Mouse (Mus musculus) mouse embryonic stem cell (cell line): ENCODE data around the gene Igsf3.

Experiments
- in situ Hi-C, 2 experiments: fragments of 300-500 bp; cut with MboI; formaldehyde crosslinking; loops; 1 replicate in 1 of 2; 3 replicates in 1 of 2; pipeline ENCODE4 v1.14.3; 2019 to 2020; ENCODE audit warnings: low sequenced_read_pairs in 2 of 2, low pct_unique_long_range_greater_than_20kb in 1 of 2, mixed read lengths in 1 of 2; ENCODE audit not compliant: unreplicated experiment in 1 of 2

Igsf3 gene

DNA sequence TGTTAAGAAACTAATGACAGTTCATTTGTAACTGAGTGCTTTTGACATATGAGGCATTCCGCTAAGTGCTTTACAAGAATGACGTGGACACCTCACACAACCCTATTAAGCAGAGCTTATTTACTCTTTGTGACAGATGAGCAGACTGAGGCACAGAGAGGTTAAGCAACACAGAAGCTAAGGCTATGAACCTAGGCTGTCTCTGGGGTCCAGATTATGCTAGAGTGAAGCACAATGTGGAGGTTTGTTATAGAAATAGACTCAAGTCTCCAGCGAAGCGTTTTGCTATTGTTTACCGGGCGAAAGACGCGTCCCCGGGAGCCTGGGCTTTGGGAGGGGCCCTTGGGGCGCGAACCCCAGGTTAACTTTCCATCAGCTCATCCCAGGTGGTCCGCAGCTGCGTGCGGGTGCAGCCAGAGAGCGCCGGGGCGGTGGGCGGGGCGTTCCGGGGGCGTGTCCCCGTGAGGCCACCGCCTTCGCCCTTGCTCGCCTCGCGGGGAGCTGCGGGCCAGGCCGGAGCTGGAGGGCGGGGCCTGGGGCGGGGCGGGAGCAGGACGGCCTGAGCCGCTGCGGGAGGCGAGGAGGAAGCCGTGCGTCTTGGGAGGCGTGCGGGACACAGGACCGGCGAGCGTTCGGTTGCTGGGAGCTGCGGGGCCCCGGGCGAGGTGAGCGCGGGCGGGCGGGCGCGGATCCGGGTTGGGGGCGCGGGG is at the start of gene Igsf3:
Igsf3 (plus strand) TSS at position 546 of the 710 bp plus-strand sequence.
- in situ Hi-C loops: no loop called here

DNA sequence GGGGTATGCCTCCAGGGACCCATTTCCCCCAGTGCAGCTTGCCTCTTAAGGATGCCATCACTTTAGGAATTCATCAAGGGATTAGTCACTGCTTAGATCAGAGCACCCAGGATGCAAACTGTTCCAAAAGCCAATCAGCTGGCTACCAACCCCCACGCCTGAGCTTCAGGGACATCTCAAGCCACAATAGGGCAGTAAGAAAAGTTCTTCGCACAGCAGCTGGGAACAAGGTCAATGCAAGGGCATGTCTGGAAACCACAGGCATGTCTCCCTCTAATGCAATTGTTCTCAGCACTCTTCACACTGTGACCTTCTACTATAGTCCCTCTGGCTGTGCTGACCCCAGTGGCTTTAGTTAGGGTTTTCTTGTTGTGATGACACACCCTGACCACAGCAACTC is 49.6 kb upstream of the Igsf3 start:
- in situ Hi-C loops: loop anchor here in 1 of 2 experiments (10.0 kb wide), 1 partner anchor 138 kb away; no protein-coding TSS in a partner anchor

DNA sequence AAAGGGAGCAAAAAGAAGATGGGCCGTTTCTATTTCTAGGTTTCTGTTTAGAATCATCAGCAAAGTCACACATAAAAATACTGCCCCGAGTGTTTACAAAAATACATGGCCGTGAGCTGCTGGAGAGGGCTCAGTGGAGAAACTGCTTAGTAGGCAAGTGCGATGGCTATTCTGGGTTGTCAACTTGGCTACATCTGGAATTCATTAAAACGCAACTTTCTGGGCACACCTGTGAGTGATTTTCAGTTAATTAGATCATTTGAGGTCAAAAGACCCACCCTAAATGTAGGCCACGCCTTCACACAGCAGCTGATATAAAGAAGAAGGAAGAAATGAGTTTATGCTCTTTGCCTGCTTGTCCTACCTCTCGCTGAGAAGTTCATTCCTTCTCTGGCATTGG is 48.3 kb upstream of the Igsf3 start:
- in situ Hi-C loops: loop anchor here in 1 of 2 experiments (10.0 kb wide), 1 partner anchor 136 kb away; no protein-coding TSS in a partner anchor

DNA sequence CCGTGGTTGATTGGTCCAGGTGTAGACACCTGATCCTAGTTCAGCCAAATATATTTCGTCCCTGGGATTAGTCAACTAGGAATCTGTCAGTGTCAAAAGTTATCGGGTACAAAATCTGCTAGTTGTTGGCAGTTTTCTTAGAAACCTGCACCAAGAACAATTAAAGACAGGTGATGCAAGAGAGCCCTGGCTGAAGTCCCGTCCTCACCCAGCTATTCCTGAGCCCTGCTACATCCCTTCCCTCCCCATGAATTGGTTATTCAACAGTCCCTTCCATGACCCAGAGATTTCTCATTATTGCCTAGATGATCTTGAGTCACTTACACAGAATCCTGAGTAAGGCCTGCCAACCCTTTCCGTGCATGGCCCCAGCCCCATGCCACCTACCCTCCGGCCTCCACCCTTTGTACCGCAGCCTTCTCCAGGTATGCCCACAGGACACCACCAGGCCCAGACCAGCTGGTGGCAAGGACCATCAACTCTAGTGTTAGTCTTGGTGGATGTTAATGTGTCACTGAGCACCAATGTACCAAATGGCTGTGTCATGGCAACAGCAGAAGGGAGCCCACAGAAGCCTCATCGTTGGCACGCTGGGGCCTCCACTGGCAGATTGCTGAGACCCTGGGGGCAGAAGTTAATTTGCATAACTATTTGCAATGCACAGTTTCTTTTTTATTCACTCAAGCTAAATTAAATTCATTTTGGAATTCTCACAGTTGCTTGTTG is 33.5 kb upstream of the Igsf3 start:
- in situ Hi-C loops: no loop called here

DNA sequence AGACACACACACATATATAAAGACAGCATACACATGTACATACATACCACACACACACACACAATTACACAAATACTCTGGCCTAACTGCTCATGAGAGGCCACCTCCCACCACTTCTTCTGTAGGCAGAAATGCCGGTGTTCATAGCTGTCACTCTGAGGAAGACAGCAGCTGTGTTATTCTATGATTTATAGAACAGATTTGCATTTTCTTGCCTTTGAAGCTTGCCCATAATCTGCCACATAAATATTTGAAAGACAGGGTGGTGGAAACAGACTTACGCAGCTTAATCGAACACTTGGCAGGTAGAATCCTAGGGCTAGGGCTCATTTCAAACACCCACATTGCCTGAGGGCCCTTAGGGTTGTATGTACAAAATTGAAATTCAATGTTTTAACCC is 32.6 kb upstream of the Igsf3 start:
- in situ Hi-C loops: no loop called here

DNA sequence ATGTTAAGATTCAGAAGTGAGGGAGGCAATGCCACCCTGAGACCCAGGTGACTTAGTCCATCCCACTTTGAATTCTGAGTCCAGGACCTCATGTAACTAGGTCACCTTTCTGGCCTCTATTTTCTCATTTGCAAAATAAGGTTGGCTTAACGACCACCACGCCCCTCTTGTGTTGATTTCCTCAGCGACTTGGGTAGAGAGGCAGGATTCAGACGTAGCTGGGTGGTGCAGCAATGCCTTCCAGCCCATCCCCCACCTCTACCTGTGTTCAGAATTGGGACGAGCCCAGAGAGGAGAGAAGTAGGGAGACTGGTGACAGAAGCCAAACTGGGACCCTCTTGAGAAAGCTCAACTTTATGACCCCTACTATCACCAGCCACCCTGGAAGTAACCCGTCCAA is 31.6 kb upstream of the Igsf3 start:
- in situ Hi-C loops: no loop called here

DNA sequence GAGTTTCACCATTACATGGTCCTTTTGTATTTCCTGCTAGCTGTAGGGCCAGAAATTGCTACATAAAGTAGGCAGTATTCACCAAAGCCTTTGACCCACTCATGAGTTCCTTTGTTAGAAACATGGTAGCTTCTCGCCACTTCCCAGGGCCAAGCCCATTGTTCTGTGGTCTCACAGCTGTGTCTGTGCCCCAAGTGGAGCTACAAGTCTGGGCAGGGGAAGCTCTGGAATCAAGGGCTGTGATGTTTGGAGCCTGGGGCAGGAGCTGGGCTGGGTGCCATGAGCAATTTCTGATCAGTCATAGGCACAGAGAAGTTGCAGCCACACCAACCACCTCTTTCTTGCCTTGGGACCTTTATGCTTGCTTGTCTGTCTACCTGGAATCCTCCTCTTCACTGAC is 30.1 kb upstream of the Igsf3 start:
- in situ Hi-C loops: no loop called here

DNA sequence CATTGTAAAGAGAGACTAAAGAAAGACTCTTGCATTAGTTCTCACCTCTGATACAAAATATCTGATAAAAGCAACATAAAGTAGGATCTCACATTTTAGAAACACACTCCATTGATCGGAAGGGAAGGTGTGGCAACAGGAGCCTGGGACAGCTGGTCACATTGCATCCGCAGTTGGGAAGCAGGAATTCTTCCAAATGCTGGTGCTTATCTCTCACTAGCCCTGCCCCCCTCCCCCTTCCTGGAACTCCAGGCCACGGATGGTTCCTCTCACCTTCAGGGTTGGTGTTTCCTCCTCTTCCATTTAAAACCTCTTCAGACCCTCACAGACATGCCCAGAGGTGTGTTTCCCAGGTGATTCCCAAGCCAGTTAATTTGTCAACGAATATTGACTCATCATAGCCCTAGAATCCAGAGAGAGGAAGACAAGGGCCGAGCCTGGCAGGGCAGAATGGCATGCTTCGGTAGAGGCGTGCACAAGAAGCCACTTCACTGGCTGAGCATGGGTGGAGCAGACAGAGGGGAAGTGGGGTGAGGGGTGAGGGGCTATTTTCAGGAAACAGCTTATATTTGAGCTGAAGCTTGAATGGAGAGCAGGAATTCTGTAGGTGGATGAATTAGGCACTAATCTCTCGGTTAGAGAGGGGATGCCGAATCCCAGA is 28.3 kb upstream of the Igsf3 start:
- in situ Hi-C loops: no loop called here

DNA sequence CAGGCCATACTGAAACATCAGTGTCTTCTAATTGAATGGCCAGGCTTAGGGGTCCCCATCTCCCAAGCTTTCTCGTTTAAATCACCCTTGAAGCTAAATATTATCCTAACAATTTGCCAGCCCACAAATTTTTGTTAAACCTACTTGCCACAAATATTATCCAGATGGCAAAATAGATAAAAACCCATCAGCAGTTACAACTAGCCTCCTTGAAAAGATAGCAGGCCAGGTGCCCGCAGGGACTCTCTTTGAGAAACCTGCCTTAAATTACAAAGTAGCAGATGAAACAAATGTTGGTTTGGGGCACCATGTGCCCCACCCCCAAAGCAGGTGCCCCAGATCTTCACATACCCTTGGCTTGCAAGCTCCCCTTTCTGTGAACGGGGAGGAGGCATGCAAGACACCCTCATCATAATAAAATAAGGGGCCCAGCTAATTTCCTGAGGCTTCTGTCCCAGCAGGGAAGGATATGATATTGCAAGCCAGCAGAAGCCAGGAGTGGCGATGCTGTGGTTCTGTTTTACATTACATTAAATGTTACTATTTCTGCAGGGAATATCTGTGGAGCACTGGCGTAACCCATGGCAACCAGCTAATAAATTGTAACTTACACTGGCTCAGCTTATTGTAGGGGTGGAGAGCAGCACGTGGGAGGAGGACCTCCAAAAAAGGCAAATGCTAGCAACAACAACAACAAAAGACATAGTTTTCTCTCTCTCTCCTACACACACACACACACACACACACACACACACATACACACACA is 27.2 kb upstream of the Igsf3 start:
- in situ Hi-C loops: no loop called here

DNA sequence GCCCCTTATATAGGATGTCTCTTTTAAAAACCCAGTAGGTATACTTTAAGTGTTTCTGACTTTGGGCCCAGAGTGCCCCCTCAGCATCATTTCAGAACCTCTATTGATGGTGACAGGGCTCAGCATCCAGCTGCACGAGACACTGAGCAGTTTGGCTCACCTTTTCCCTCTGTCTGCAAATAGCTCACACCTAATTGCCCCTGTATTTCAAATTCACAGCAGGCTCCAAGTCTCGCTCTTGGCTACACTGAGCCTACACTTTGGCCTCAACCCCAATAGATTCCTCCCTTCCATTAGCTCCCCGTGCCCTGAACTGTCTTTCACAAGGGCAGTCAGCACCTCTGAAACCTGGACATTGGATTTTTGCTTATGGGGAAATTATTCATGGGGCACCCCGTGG is 26.5 kb upstream of the Igsf3 start:
- in situ Hi-C loops: no loop called here

DNA sequence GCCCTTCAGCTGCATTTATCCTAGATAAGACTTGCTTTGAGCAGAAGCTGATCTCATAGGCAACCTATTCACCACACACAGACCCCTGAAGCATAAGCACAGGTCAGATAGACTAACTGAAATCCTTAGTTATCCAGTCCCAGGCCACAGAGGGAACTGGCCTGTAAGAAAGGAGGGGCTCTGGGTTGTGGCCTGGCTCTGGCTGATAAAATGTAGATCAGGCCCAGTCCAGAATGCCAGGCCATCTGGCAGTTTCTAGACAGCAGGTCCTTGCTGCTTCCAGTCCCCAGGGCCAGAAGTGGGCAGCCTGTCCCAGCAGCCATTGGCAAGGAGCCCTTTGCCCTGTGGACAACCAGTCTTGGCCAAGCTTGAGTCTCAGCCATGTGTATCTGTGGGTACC is 22.4 kb upstream of the Igsf3 start:
- in situ Hi-C loops: no loop called here

DNA sequence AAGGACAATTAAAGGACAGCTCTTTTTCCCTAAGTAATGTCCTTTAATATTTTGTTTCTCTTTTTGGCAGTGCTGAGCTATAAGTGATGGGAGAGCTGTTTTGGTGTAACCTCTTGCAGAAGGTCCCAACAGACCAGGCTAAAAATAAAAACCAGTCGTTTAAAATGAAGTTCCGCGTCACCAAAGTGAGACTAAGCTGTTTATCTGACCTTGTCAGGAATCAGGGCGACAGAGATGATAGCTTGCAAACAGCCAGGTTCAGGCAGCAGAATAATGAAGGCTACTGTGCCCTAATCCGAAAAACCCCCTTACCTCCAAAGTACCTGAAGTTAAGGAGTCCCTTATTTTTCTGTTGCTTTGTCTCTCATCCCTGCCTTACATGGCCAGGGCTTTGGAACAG is 21.2 kb upstream of the Igsf3 start:
- in situ Hi-C loops: no loop called here

DNA sequence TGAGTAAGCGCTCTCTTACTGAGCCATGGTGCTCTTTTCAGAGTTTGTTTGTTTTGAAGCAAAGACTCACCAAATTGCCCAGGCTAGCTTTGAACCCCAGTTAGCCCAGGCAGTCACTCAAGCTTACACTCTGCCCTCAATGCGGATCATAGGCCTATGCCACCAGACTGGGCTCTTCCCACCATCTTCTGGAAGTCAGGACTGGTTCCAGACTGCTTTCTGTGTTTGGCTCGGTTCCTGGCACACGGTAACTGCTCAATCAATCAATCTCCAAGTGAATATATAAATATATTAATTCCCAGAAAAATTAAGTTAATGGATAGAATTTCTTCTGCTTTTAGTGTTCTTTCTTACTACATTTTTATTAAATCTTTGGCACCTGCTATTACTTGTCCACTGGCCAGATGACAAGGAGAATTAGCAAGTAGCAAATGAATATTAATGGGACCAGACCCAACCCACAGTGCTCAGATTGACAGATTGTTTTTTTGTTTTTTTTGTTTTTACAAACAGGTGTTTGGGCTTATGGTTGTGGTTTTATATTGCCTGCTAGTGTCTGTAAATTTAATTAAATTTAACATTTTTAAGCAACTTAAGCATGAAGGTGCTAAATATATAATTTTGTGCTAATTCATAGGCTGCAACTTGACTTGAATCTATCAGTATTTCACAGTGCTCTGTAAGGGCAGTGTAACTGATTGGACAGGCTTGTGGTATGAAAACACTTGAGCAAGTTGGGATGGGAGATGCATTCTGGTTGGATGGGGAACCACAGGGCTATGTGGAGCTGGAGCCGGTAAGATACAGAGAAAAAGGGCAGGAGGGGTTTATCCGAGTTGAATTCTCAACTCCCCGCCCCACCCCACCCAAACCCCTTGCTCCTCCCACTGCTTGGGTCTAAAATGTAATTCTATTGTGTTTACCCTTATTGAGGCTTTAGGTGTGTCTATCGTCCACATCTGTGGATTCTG is 20.0 kb upstream of the Igsf3 start:
- in situ Hi-C loops: no loop called here

DNA sequence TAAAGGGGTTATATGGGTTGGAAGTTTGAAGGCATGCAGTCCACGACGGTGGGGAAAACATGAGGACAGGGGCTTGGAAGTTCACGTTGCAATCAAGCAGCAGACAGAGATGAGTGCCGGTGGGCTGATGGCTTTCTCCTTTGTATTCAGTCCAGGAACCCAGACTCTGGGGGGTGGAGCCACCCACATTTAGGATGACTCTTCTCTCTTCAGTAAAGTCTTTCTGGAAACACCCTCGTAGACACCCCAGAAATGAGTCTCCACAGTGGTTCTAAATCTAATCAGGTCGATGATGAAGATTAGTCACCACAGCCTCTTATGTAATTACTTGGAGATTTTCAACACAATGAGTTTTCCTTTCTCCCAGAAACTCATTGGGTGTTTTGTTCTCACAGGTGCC is 16.1 kb upstream of the Igsf3 start:
- in situ Hi-C loops: no loop called here

DNA sequence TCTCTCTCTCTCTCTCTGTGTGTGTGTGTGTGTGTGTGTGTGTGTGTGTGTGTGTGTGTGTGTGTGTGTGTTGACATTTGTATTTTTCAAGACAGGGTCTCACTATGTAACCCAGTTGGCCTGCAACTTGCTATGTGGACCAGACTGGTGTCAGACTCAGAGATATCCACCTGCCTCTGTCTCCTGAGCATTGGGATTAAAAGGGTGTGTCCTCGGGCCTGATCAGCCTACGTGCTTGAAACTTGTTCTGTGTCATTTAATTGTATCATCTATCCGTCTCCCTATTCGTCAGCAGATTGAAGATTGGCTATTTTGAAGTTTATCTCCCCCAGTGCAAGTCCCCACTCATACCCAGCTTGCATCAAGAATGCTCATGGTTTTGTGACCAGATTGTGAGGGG is 14.5 kb upstream of the Igsf3 start:
- in situ Hi-C loops: no loop called here

DNA sequence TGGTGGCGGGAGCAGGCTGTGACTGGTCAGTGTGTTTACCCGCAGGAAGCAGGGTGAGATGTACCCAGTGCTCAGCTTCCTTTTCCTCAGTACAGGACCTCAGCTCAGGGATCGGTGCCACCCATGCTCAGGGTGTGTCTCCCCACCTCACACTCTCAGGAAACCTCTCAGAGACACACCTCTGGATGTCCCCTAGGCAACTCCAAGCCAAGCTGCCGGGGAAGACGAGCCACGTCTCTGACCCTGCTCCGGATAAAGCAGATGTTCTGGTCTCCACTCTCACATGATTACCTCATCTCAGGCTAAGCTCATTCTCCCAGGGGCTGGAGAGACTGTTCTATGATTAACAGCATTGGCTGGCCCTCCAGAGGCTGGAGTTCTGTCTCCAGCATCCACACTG is 13.3 kb upstream of the Igsf3 start:
- in situ Hi-C loops: no loop called here

DNA sequence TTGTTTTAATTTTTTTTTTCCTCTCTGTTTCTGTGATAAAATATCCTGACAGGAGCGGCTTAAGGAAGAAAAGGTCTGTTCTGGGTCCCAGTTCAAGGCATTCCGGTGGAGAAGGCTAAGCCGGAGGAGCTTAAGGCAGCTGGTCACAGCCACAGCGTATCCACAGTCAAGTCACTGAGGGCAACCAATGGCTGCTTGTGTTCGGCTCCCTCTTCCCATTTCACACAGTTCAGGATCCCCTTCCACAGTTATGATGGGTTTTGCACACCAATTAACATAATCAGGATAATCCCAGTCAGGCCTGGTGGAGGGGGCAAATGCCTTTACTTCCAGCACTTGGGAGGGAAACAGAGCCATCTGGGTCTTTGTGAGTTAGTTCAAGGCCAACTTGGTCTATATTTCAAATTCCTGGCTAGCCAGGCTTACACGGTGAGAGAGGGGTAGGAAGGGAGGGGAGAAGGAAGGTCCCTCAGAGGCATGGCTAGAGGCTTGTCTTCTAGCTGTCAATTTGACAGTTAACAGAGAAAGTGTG is 11.7 kb upstream of the Igsf3 start:
- in situ Hi-C loops: no loop called here

DNA sequence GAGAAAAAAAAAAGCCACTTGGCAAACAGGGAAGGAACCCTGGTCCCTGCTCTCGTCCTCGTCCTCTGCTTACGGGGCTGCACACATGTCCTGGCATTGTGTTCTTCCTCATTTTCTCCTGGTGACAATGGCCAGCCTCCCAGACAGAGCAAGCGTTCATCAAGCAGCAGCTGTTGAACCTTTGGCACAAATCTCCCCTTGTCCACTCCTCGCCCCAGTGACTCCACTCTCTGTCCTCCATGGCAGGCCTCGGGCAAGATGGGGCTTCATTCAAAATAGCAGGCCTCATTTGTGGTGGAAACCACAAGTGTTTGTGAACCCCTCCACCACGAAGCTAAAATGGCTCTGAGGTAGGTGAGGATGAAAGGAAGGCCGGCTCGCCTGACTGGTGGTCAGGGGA is 11.0 kb upstream of the Igsf3 start:
- in situ Hi-C loops: no loop called here
